Mouse (Mus musculus): ENCODE results near the gene Olfr957. TPM values are rescaled to one million over a fixed set of nuclear protein-coding genes. Genes with fewer than 3 reads are reported as not detected.
A peak's percentile ranks its signal among the peaks of the same experiment; 100 is the strongest.

Olfr957 gene
- total RNA-seq (2014; rRNA removed) (not detected in 2 replicates), polyA plus RNA-seq (2015; fragmentation: Nextera tagmentation; extraction: Ambion mirVana) (not detected in 2 replicates)

DNA sequence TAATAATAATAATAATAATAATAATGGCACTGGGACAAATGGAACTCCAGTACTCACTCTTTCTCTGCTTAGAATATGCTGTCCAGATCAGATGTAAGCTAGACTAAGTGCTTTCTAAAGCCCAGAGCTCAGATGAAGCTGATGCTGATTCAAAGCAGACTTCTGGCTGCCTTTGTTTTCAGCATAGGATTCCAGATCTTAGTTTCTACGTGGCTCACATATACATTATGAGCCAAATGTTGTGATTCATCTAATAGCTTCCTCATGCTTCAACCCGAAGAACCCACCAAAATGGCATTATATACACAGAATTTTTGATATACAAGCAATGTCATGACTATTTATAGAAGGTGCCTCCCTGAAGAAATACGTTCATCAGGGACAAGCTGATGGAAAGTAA is at the start of gene Olfr957:
Gene Olfr957, minus strand, starts transcription at position 279 of the 400 bp plus-strand sequence.
- no peak for DNase-seq
- H3K27ac ChIP-seq (ENCODE audit: low read depth, low read length) = no peak within 1 kb of the TSS
- TF ChIP-seq CTCF (IDR thresholded peaks at IDR 0.05; ENCODE audit: low read depth) = no peak
- no peak within 1 kb of the TSS for H3K9ac ChIP-seq
- no peaks in the 10 kb centered on the region for H3K36me3 ChIP-seq (ENCODE audit: insufficient read depth)
- WGBS = 60% methylated on average over 3 of the region's 3 CpGs
- H3K4me3 ChIP-seq (ENCODE audit: low read depth, low read length) = no peak within 1 kb of the TSS
- H3K4me2 ChIP-seq (ENCODE audit: low read depth) = no peak within 1 kb of the TSS
- no peaks in the 10 kb centered on the region for H3K9me3 ChIP-seq (ENCODE audit: low read length)
- H3K27me3 ChIP-seq (ENCODE audit: insufficient read depth, low read length) = no peaks in the 10 kb centered on the region
- H3K4me1 ChIP-seq (ENCODE audit: insufficient read depth) = no peaks in the 10 kb centered on the region
- ATAC-seq = no peak

DNA sequence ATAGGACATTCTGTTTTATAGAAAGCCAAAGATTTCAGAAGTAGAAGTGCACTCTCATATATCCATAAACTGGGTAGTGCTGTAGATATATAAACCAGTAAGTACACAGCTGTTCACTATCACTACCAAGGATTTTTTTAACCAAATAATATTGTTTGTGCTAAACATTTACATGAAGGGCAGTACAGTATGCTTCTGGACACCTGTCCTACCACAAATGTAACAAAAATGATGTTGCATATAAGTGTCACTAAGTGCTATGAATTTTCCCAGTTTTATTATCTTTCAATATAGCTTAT is 42.7 kb upstream of the Olfr957 start:
- ATAC-seq = peak; percentile 62
- peaks cover 7% of the 10 kb centered on the region; the same call in 1 of the 2 replicates for H3K4me1 ChIP-seq (ENCODE audit: insufficient read depth)
- no peak overlapping the region for H3K9ac ChIP-seq
- H3K27me3 ChIP-seq (ENCODE audit: insufficient read depth, low read length) = no peaks in the 10 kb centered on the region
- no peak for DNase-seq
- H3K36me3 ChIP-seq (ENCODE audit: insufficient read depth) = no peaks in the 10 kb centered on the region
- no peak overlapping the region for H3K4me3 ChIP-seq (ENCODE audit: low read depth, low read length)
- peak overlapping the region; percentile 85 for H3K27ac ChIP-seq (ENCODE audit: low read depth, low read length)
- no peaks in the 10 kb centered on the region for H3K9me3 ChIP-seq (ENCODE audit: low read length)
- TF ChIP-seq CTCF (IDR thresholded peaks at IDR 0.05; ENCODE audit: low read depth) = no peak
- no peak overlapping the region for H3K4me2 ChIP-seq (ENCODE audit: low read depth)

DNA sequence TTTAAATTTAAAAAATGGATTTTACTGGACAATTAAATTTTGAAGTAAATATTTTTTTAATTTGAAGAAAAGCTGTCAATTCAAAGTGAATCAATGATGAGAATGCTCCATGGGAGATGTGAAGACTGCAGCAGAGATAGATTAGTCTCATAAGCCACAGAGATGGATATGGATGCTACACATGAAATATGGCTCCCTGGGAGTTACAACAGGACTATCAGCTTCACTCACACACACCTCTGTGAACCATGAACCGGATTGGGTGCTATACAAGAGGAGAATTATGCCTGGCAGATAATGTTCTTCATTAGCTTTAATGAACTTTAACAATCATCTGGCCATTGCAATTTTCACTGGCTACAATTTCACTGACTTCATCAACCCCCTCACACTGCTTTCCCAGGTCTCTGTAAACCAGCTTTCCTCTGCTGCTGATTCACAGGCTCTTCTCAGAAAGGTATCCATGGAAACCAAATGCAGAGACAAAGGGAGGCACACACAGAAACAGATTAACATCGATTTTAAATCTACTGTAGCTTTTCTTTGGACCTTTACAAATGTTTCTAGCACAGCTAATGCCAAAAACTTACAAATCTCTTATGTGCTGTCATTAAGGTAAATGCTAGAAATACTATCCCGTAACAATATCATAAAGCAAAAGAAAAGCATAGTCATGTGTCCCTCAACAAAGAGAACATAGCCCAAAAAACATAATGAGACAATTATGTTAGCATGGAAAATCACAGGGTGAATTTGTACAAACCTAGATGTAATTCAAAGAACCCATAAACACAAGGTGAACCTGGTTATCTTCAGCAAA is 42.1 kb upstream of the Olfr957 start:
- TF ChIP-seq CTCF (IDR thresholded peaks at IDR 0.05; ENCODE audit: low read depth) = no peak
- H3K36me3 ChIP-seq (ENCODE audit: insufficient read depth) = no peaks in the 10 kb centered on the region
- peak; percentile 84 for DNase-seq
- no peaks in the 10 kb centered on the region for H3K27me3 ChIP-seq (ENCODE audit: insufficient read depth, low read length)
- peak; percentile 99 for ATAC-seq
- peak overlapping the region; percentile 31 for H3K9ac ChIP-seq
- 13% methylated on average over 3 of the region's 3 CpGs for WGBS
- peaks cover 7% of the 10 kb centered on the region; the same call in 1 of the 2 replicates for H3K4me1 ChIP-seq (ENCODE audit: insufficient read depth)
- no peak overlapping the region for H3K4me3 ChIP-seq (ENCODE audit: low read depth, low read length)
- H3K9me3 ChIP-seq (ENCODE audit: low read length) = no peaks in the 10 kb centered on the region
- H3K4me2 ChIP-seq (ENCODE audit: low read depth) = peak overlapping the region; percentile 15; the same call in 1 of the 2 replicates
- H3K27ac ChIP-seq (ENCODE audit: low read depth, low read length) = peak overlapping the region; percentile 85

GRCm38 (mm10) chr9:39553946-39554345 is 38.3 kb upstream of the Olfr957 start, which contains the start of gene Olfr958:
Olfr958 (minus strand) TSS chr9:39554054.
- TF ChIP-seq CTCF (IDR thresholded peaks at IDR 0.05; ENCODE audit: low read depth) = no peak
- no peaks in the 10 kb centered on the region for H3K27me3 ChIP-seq (ENCODE audit: insufficient read depth, low read length)
- H3K9me3 ChIP-seq (ENCODE audit: low read length) = no peaks in the 10 kb centered on the region
- H3K4me1 ChIP-seq (ENCODE audit: insufficient read depth) = peaks cover 7% of the 10 kb centered on the region; the same call in 1 of the 2 replicates
- no peak within 1 kb of the TSS for H3K4me3 ChIP-seq (ENCODE audit: low read depth, low read length)
- DNase-seq (peak; percentile 27), ATAC-seq (no peak)
- WGBS = 27% methylated on average over 2 of the region's 2 CpGs
- no peak within 1 kb of the TSS for H3K4me2 ChIP-seq (ENCODE audit: low read depth)
- H3K36me3 ChIP-seq (ENCODE audit: insufficient read depth) = no peaks in the 10 kb centered on the region
- H3K9ac ChIP-seq = no peak within 1 kb of the TSS
- no peak within 1 kb of the TSS for H3K27ac ChIP-seq (ENCODE audit: low read depth, low read length)

DNA sequence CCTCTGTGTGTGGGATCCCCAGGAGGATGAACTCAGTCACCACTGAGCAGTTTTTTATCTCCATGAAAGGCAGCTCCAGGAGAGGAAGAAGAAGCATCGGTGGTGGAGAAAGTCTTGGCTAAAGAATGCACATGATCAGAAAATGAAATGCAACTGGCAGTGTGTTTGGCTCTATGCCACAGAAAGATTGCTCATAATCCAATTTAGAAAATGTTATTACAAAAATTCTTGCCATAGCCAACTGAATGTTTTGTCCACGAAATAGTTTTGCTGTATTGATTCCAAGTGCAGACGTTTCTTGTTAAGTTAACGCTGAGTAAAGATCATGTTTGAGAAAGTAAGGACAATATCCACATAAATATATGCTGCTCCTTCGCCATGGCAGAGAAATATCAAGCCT is 35.2 kb upstream of the Olfr957 start:
- DNase-seq (peak; percentile 20), ATAC-seq (no peak)
- H3K36me3 ChIP-seq (ENCODE audit: insufficient read depth) = no peaks in the 10 kb centered on the region
- TF ChIP-seq CTCF (IDR thresholded peaks at IDR 0.05; ENCODE audit: low read depth) = no peak
- WGBS = 57% methylated on average over 5 of the region's 5 CpGs
- no peaks in the 10 kb centered on the region for H3K9me3 ChIP-seq (ENCODE audit: low read length)
- no peak overlapping the region for H3K27ac ChIP-seq (ENCODE audit: low read depth, low read length)
- H3K4me3 ChIP-seq (ENCODE audit: low read depth, low read length) = no peak overlapping the region
- no peak overlapping the region for H3K9ac ChIP-seq
- no peak overlapping the region for H3K4me2 ChIP-seq (ENCODE audit: low read depth)
- H3K4me1 ChIP-seq (ENCODE audit: insufficient read depth) = no peaks in the 10 kb centered on the region
- H3K27me3 ChIP-seq (ENCODE audit: insufficient read depth, low read length) = no peaks in the 10 kb centered on the region

- ATAC-seq (peak; percentile 43), DNase-seq (no peak)
- Histone ChIP-seq H3K27ac (ENCODE audit: low read depth, low read length) (no peak overlapping the region), H3K9ac (no peak overlapping the region), H3K9me3 (ENCODE audit: low read length) (no peaks in the 10 kb centered on the region), H3K4me1 (ENCODE audit: insufficient read depth) (no peaks in the 10 kb centered on the region), H3K4me3 (ENCODE audit: low read depth, low read length) (no peak overlapping the region), H3K4me2 (ENCODE audit: low read depth) (no peak overlapping the region), H3K36me3 (ENCODE audit: insufficient read depth) (no peaks in the 10 kb centered on the region), H3K27me3 (ENCODE audit: insufficient read depth, low read length) (no peaks in the 10 kb centered on the region)
- 59% methylated on average over 1 of the region's 1 CpGs for WGBS
- TF ChIP-seq CTCF (IDR thresholded peaks at IDR 0.05; ENCODE audit: low read depth) = no peak
Measured at GRCm38 (mm10) chr9:39523616-39524285, 8.1 kb upstream of the Olfr957 start.

DNA sequence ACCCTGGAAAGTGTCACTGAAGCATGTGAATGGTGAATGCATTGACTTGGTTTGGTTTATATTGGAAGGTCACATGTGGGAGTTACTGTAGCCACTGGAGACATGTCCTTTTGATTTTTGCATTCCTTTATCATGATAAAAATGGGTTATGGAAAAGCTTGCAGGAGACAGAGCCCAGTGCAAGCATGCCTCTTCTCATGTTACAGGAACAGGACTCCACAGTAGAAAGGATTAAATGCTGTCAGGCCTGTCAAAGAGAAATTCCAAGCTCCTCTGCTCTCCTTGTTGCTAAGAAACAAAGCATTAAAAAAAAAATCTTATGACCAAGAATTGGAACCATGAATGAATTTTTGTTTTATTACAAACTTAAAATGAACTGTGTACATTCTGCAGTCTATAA is 3.0 kb upstream of the Olfr957 start:
- no peak overlapping the region for H3K27ac ChIP-seq (ENCODE audit: low read depth, low read length)
- ATAC-seq = no peak
- H3K4me1 ChIP-seq (ENCODE audit: insufficient read depth) = no peaks in the 10 kb centered on the region
- no peaks in the 10 kb centered on the region for H3K9me3 ChIP-seq (ENCODE audit: low read length)
- H3K9ac ChIP-seq = no peak overlapping the region
- no peak for TF ChIP-seq CTCF (IDR thresholded peaks at IDR 0.05; ENCODE audit: low read depth)
- no peak overlapping the region for H3K4me2 ChIP-seq (ENCODE audit: low read depth)
- no peak overlapping the region for H3K4me3 ChIP-seq (ENCODE audit: low read depth, low read length)
- H3K36me3 ChIP-seq (ENCODE audit: insufficient read depth) = no peaks in the 10 kb centered on the region
- no peak for DNase-seq
- H3K27me3 ChIP-seq (ENCODE audit: insufficient read depth, low read length) = no peaks in the 10 kb centered on the region
